Mouse (Mus musculus): Measurements from ENCODE around the gene Hyls1. TPM values are rescaled to one million over a fixed set of nuclear protein-coding genes. Genes with fewer than 3 reads are reported as not detected.
A peak's percentile ranks its signal among the peaks of the same experiment; 100 is the strongest.

Hyls1 gene
- polyA plus RNA-seq, 2 experiments: 10.8 to 15.8 TPM

DNA sequence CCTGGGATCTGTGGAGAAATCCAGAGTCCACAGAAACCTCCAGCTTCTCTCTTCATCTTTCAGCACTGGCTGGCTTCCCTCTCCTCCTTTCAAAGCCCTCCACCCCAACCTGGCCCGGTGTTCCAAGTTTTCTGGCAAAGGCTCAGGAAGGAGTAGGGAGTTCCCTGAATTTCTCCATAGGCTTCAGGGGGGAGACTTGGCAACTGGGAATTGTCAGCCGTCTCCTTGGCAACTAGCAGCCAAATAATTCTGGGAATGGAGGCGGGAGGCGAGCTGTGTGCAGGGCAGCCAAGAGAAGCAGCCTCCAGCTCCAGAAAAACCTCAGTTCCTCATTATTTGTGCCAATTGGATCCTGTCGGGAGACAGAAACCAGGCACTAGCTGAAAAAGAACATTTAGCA lies 46.7 kb downstream of the Hyls1 start:
- H3K4me2 ChIP-seq (replicated peaks; ENCODE audit: low read depth, low read length, severe bottlenecking): peak overlapping the region; percentile 32; the same call in 1 of the 2 replicates
- peak; percentile 87 for ATAC-seq (ENCODE audit: low FRiP score, low read depth)
- H3K9ac ChIP-seq (ENCODE audit: low read depth, low read length, severe bottlenecking): no peak overlapping the region
- no peak overlapping the region for H3K4me3 ChIP-seq (replicated peaks; ENCODE audit: low read length)
- no peaks in the 10 kb centered on the region for H3K9me3 ChIP-seq (ENCODE audit: control insufficient read depth, low read length)
- WGBS: 16% methylated on average over 5 of the region's 5 CpGs
- peak; percentile 93 for DNase-seq (ENCODE audit: low spot score)
- H3K36me3 ChIP-seq (ENCODE audit: control insufficient read depth, insufficient read depth, low read length): no peaks in the 10 kb centered on the region
- TF ChIP-seq POLR2A (IDR thresholded peaks at IDR 0.05; ENCODE audit: borderline replicate concordance, extremely low read depth, insufficient read depth, insufficient read length): no peak
- peaks cover 35% of the 10 kb centered on the region for H3K4me1 ChIP-seq (ENCODE audit: control insufficient read depth, insufficient read depth, low read length)
- peak overlapping the region; percentile 85 for H3K27ac ChIP-seq (replicated peaks; ENCODE audit: low read depth, low read length)
- H3K27me3 ChIP-seq (ENCODE audit: control insufficient read depth, insufficient read depth, low read length): no peaks in the 10 kb centered on the region

GRCm38 (mm10) chr9:35522821-35523515 lies 47.2 kb downstream of the Hyls1 start:
- no peak overlapping the region for H3K4me2 ChIP-seq (replicated peaks; ENCODE audit: low read depth, low read length, severe bottlenecking)
- no peaks in the 10 kb centered on the region for H3K9me3 ChIP-seq (ENCODE audit: control insufficient read depth, low read length)
- no peaks in the 10 kb centered on the region for H3K36me3 ChIP-seq (ENCODE audit: control insufficient read depth, insufficient read depth, low read length)
- no peak for TF ChIP-seq POLR2A (IDR thresholded peaks at IDR 0.05; ENCODE audit: borderline replicate concordance, extremely low read depth, insufficient read depth, insufficient read length)
- DNase-seq (ENCODE audit: low spot score) (peak; percentile 56), ATAC-seq (ENCODE audit: low FRiP score, low read depth) (no peak)
- H3K27me3 ChIP-seq (ENCODE audit: control insufficient read depth, insufficient read depth, low read length): no peaks in the 10 kb centered on the region
- H3K9ac ChIP-seq (ENCODE audit: low read depth, low read length, severe bottlenecking): no peak overlapping the region
- 52% methylated on average over 1 of the region's 1 CpGs for WGBS
- peaks cover 35% of the 10 kb centered on the region for H3K4me1 ChIP-seq (ENCODE audit: control insufficient read depth, insufficient read depth, low read length)
- no peak overlapping the region for H3K4me3 ChIP-seq (replicated peaks; ENCODE audit: low read length)
- H3K27ac ChIP-seq (replicated peaks; ENCODE audit: low read depth, low read length): peak overlapping the region; percentile 85

- peaks cover 35% of the 10 kb centered on the region for H3K4me1 ChIP-seq (ENCODE audit: control insufficient read depth, insufficient read depth, low read length)
- DNase-seq (ENCODE audit: low spot score) (no peak), ATAC-seq (ENCODE audit: low FRiP score, low read depth) (no peak)
- H3K27me3 ChIP-seq (ENCODE audit: control insufficient read depth, insufficient read depth, low read length): no peaks in the 10 kb centered on the region
- no peak overlapping the region for H3K4me2 ChIP-seq (replicated peaks; ENCODE audit: low read depth, low read length, severe bottlenecking)
- TF ChIP-seq POLR2A (IDR thresholded peaks at IDR 0.05; ENCODE audit: borderline replicate concordance, extremely low read depth, insufficient read depth, insufficient read length): no peak
- 50% methylated on average over 2 of the region's 2 CpGs for WGBS
- H3K9ac ChIP-seq (ENCODE audit: low read depth, low read length, severe bottlenecking): no peak overlapping the region
- H3K36me3 ChIP-seq (ENCODE audit: control insufficient read depth, insufficient read depth, low read length): no peaks in the 10 kb centered on the region
- peak overlapping the region; percentile 85; the same call in 1 of the 2 replicates for H3K27ac ChIP-seq (replicated peaks; ENCODE audit: low read depth, low read length)
- H3K9me3 ChIP-seq (ENCODE audit: control insufficient read depth, low read length): no peaks in the 10 kb centered on the region
- H3K4me3 ChIP-seq (replicated peaks; ENCODE audit: low read length): no peak overlapping the region
Observed at GRCm38 (mm10) chr9:35522241-35522640, 48.0 kb downstream of the Hyls1 start.

DNA sequence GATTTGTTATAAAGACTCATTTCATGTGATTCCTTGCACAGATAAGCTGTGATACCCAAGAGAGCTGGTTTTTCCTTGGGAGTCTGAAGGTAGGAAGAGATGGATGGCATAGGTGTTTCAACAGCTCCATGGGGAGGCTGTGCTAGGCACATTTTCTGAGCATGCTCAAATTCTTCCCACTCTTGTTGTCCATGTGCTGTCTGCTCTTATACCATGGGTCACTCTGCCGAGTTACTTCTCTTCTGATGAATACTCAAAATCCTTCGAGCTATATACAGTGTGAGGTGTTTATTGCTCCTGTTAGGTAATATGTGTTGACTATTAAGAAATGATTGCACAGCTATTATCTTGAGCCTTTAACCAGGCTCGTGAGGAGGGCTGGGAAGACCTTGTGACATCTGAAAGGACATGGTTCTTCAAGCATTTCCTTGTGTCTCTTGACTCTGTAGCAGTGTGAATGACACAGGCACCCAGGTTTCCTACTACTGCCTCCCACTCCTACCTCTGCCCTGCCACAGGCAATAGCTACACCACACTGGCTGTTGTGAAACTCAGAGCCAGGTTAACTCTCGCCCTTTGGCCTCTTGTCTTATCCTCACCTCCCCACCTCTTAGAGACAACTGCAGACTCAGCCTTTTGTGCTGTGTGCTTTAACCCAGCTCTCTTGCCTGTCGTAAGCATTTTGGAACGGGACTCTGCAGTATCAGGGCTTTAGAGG lies 49.4 kb downstream of the Hyls1 start:
- H3K4me3 ChIP-seq (replicated peaks; ENCODE audit: low read length): no peak overlapping the region
- H3K27me3 ChIP-seq (ENCODE audit: control insufficient read depth, insufficient read depth, low read length): no peaks in the 10 kb centered on the region
- H3K36me3 ChIP-seq (ENCODE audit: control insufficient read depth, insufficient read depth, low read length): no peaks in the 10 kb centered on the region
- TF ChIP-seq POLR2A (IDR thresholded peaks at IDR 0.05; ENCODE audit: borderline replicate concordance, extremely low read depth, insufficient read depth, insufficient read length): no peak
- H3K4me1 ChIP-seq (ENCODE audit: control insufficient read depth, insufficient read depth, low read length): peaks cover 35% of the 10 kb centered on the region
- 65% methylated on average over 6 of the region's 6 CpGs for WGBS
- DNase-seq (ENCODE audit: low spot score) (no peak), ATAC-seq (ENCODE audit: low FRiP score, low read depth) (no peak)
- no peak overlapping the region for H3K4me2 ChIP-seq (replicated peaks; ENCODE audit: low read depth, low read length, severe bottlenecking)
- no peaks in the 10 kb centered on the region for H3K9me3 ChIP-seq (ENCODE audit: control insufficient read depth, low read length)
- H3K27ac ChIP-seq (replicated peaks; ENCODE audit: low read depth, low read length): peak overlapping the region; percentile 26; the same call in 1 of the 2 replicates
- no peak overlapping the region for H3K9ac ChIP-seq (ENCODE audit: low read depth, low read length, severe bottlenecking)

DNA sequence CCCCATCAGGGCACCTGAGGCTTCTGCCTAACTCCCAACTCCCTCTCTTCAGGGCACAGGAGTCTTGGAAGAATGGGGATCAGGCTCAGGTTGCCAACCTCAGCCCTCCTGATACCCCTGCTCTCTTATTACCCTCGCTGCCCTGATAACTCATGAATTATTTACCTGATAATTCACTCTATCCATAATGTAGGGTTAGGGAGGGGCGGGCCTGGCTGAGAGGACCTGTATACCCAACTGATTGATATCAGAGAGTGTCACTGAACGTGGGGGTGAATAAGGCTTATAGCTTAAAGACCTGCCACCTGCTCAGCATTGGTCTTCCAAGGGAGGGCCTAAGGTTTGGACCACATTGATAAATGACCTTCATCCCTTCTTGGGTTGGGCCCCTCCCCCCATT lies 52.0 kb downstream of the Hyls1 start, which contains the start of gene Gm1113:
Gene Gm1113, minus strand, starts transcription at position 101 of the 400 bp plus-strand sequence.
- Histone ChIP-seq H3K27me3 (ENCODE audit: control insufficient read depth, insufficient read depth, low read length) (no peaks in the 10 kb centered on the region), H3K9ac (ENCODE audit: low read depth, low read length, severe bottlenecking) (no peak within 1 kb of the TSS), H3K36me3 (ENCODE audit: control insufficient read depth, insufficient read depth, low read length) (no peaks in the 10 kb centered on the region), H3K4me3 (replicated peaks; ENCODE audit: low read length) (no peak within 1 kb of the TSS), H3K27ac (replicated peaks; ENCODE audit: low read depth, low read length) (no peak within 1 kb of the TSS), H3K4me1 (ENCODE audit: control insufficient read depth, insufficient read depth, low read length) (peaks cover 22% of the 10 kb centered on the region), H3K9me3 (ENCODE audit: control insufficient read depth, low read length) (no peaks in the 10 kb centered on the region), H3K4me2 (replicated peaks; ENCODE audit: low read depth, low read length, severe bottlenecking) (no peak within 1 kb of the TSS)
- DNase-seq (ENCODE audit: low spot score) (no peak), ATAC-seq (ENCODE audit: low FRiP score, low read depth) (no peak)
- WGBS: 79% methylated on average over 3 of the region's 3 CpGs
- no peak for TF ChIP-seq POLR2A (IDR thresholded peaks at IDR 0.05; ENCODE audit: borderline replicate concordance, extremely low read depth, insufficient read depth, insufficient read length)
